Mouse (Mus musculus): ENCODE measurements around the gene Gm10840. TPM values are rescaled to one million over a fixed set of nuclear protein-coding genes. Genes with fewer than 3 reads are reported as not detected.

Gm10840 gene
- polyA plus RNA-seq (2017; shearing (Covaris generic)): 1.4 TPM

GRCm38 (mm10) chr11:106160841-106161721 is at the start of gene Gm10840, which contains the start of gene Limd2:
Gm10840 (plus strand) TSS chr11:106160850.
Limd2 (minus strand) TSS chr11:106160860.

GRCm38 (mm10) chr11:106202123-106202465 is 41.4 kb downstream of the Gm10840 start, which contains the start of gene Strada:
Strada (minus strand) TSS chr11:106202168.

Other genes starting within 250 kb of the Gm10840 start
- gene Cyb561, start 207.5 kb upstream of the Gm10840 start, polyA plus RNA-seq (2017; shearing (Covaris generic)): 0.88 TPM
- not detected for gene Ace, start 192.9 kb upstream of the Gm10840 start, polyA plus RNA-seq (2017; shearing (Covaris generic))
- gene Ace3, start 166.2 kb upstream of the Gm10840 start, polyA plus RNA-seq (2017; shearing (Covaris generic)): not detected
- 0.14 TPM for gene Kcnh6, start 152.7 kb upstream of the Gm10840 start, polyA plus RNA-seq (2017; shearing (Covaris generic))
- gene Dcaf7, start 124.0 kb upstream of the Gm10840 start, polyA plus RNA-seq (2017; shearing (Covaris generic)): 67.4 TPM
- gene Taco1, start 94.8 kb upstream of the Gm10840 start, polyA plus RNA-seq (2017; shearing (Covaris generic)): 16.8 TPM
- 15.1 TPM for gene Map3k3, start 76.2 kb upstream of the Gm10840 start, polyA plus RNA-seq (2017; shearing (Covaris generic))
- 784 TPM for gene Limd2, start within 50 bp of the Gm10840 start, polyA plus RNA-seq (2017; shearing (Covaris generic))
- gene Strada, start 41.3 kb downstream of the Gm10840 start, polyA plus RNA-seq (2017; shearing (Covaris generic)): 42.8 TPM
- 129 TPM for gene Ccdc47, start 55.5 kb downstream of the Gm10840 start, polyA plus RNA-seq (2017; shearing (Covaris generic))
- gene Ddx42, start 56.1 kb downstream of the Gm10840 start, polyA plus RNA-seq (2017; shearing (Covaris generic)): 67.6 TPM
- gene Ftsj3, start 95.2 kb downstream of the Gm10840 start, polyA plus RNA-seq (2017; shearing (Covaris generic)): 86.8 TPM
- 202 TPM for gene Psmc5, start 95.3 kb downstream of the Gm10840 start, polyA plus RNA-seq (2017; shearing (Covaris generic))
- 9.2 TPM for gene Smarcd2, start 112.1 kb downstream of the Gm10840 start, polyA plus RNA-seq (2017; shearing (Covaris generic))
- 0.17 TPM for gene Tcam1, start 115.8 kb downstream of the Gm10840 start, polyA plus RNA-seq (2017; shearing (Covaris generic))
- gene Gh, start 141.0 kb downstream of the Gm10840 start, polyA plus RNA-seq (2017; shearing (Covaris generic)): not detected
- gene Cd79b, start 153.9 kb downstream of the Gm10840 start, polyA plus RNA-seq (2017; shearing (Covaris generic)): 40.6 TPM
- not detected for gene Scn4a, start 192.4 kb downstream of the Gm10840 start, polyA plus RNA-seq (2017; shearing (Covaris generic))
- gene Prr29, start 204.6 kb downstream of the Gm10840 start, polyA plus RNA-seq (2017; shearing (Covaris generic)): 0.36 TPM
- 126 TPM for gene Icam2, start 227.2 kb downstream of the Gm10840 start, polyA plus RNA-seq (2017; shearing (Covaris generic))

Measured in CD4-positive, CD25-positive, alpha-beta regulatory T cell, adult 9 weeks (primary cell).